Mouse (Mus musculus) heart, embryonic 13.5 days (tissue): Measurements from ENCODE around the gene Grpel1. TPM values are rescaled to one million over a fixed set of nuclear protein-coding genes. Genes with fewer than 3 reads are reported as not detected.

Experiments
- ATAC-seq: fragments of 200-750 bp; cut with Nextera tagmentation; 2 replicates; pipeline ENCODE4 v1.8.0; 2017; ENCODE audit warnings: moderate TSS enrichment; ENCODE audit not compliant: insufficient number of reproducible peaks, low FRiP score, low TSS enrichment; ENCODE audit errors: extremely low read depth
- H3K27ac ChIP-seq: fragments of 300-500 bp; sonication (generic); replicated peaks from 2 replicates; pipeline ENCODE4 v1.5.1; 2015; ENCODE audit warnings: moderate library complexity, mild to moderate bottlenecking, inconsistent platforms
- H3K27me3 ChIP-seq: fragments of 300-500 bp; sonication (generic); replicated peaks from 2 replicates; pipeline ENCODE4 v1.6.1; 2015; ENCODE audit warnings: mild to moderate bottlenecking, inconsistent platforms
- H3K36me3 ChIP-seq: fragments of 300-500 bp; sonication (generic); 2 replicates; pipeline ENCODE4 v1.6.1; 2015; ENCODE audit warnings: mild to moderate bottlenecking, inconsistent platforms
- H3K4me1 ChIP-seq: fragments of 300-500 bp; sonication (generic); 2 replicates; pipeline ENCODE4 v1.6.1; 2015; ENCODE audit warnings: inconsistent platforms
- H3K4me2 ChIP-seq: fragments of 300-500 bp; sonication (generic); 2 replicates; pipeline ENCODE4 v1.6.1; 2015; ENCODE audit warnings: inconsistent platforms, mild to moderate bottlenecking, moderate library complexity
- H3K4me3 ChIP-seq: fragments of 300-500 bp; sonication (generic); 2 replicates; pipeline ENCODE4 v1.5.1; 2015; ENCODE audit warnings: moderate library complexity, mild to moderate bottlenecking, inconsistent platforms
- H3K9ac ChIP-seq: fragments of 300-500 bp; sonication (generic); 2 replicates; pipeline ENCODE4 v1.6.1; 2015; ENCODE audit warnings: inconsistent platforms, mild to moderate bottlenecking, moderate library complexity
- H3K9me3 ChIP-seq: fragments of 300-500 bp; sonication (generic); 2 replicates; pipeline ENCODE4 v1.6.1; 2016; ENCODE audit warnings: inconsistent platforms
- WGBS: fragments of 180-500 bp; shearing (Covaris S2); methylation state at CpG from one replicate; pipeline ENCODE4 v1.1.7; 2015; ENCODE audit warnings: mixed read lengths; 5-methylcytosine and 5-hydroxymethylcytosine counted together
- polyA plus RNA-seq: library from polyadenylated mRNA; unstranded; fragments of >200 nt; fragmentation: Nextera tagmentation; extraction: Ambion mirVana; gene quantifications from 2 replicates; pipeline ENCODE4 v1.2.1, GENCODE M21; 2015

Gene Grpel1
- polyA plus RNA-seq, 1 experiment from 2014 or later: 52.9 TPM

DNA sequence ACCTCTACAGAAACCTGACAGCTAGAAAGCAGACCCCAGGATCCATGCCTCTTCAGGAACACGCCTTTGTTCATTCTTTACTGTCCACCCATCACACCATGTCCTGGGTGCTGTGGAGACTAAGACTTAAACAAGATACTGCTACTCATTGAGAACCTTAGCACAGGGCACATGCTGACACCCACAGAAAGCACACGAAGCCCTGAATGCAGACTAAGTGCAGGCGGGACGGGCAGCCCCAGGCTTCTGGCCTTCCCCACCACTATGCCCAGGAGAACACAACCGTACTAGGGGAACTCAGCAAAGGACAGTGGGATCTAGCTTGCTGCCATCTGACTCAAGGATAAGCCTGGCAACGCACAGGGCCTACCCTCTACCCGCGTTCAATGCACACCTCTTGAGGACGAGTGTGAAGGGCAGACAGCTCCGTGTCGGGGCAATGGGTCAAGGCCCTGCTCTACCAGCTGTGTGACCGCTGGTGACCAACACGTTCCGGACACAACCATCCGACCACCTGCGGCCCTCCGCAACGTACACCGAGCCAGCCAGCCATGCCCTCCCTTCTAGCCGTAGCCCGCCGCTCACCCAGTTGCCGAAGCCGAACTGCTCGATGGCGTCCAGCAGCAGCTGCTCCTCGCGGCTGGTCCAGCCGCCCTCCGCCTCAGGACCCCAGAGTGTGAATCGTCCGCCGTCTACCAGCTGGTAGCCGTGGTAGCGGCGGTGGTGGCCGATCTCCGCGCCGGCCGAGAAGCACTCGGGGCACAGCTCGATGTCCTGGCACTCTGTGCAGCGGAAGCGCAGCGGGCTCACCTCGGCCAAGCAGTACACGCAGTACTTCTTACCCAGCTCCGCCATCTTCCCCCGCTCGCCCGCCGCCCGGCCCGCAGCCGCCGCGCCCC, 18.7 kb downstream of the Grpel1 start:
- H3K4me2 ChIP-seq: peak overlapping the region; percentile 97
- peak overlapping the region; percentile 93 for H3K4me3 ChIP-seq
- peak overlapping the region; percentile 83 for H3K27ac ChIP-seq
- H3K4me1 ChIP-seq: peaks cover 50% of the 10 kb centered on the region
- H3K9ac ChIP-seq: peak overlapping the region; percentile 98
- H3K36me3 ChIP-seq: peaks cover 14% of the 10 kb centered on the region
- WGBS: 2% methylated on average over 47 of the region's 58 CpGs
- peaks cover 30% of the 10 kb centered on the region for H3K27me3 ChIP-seq
- ATAC-seq: no peak
- no peaks in the 10 kb centered on the region for H3K9me3 ChIP-seq

DNA sequence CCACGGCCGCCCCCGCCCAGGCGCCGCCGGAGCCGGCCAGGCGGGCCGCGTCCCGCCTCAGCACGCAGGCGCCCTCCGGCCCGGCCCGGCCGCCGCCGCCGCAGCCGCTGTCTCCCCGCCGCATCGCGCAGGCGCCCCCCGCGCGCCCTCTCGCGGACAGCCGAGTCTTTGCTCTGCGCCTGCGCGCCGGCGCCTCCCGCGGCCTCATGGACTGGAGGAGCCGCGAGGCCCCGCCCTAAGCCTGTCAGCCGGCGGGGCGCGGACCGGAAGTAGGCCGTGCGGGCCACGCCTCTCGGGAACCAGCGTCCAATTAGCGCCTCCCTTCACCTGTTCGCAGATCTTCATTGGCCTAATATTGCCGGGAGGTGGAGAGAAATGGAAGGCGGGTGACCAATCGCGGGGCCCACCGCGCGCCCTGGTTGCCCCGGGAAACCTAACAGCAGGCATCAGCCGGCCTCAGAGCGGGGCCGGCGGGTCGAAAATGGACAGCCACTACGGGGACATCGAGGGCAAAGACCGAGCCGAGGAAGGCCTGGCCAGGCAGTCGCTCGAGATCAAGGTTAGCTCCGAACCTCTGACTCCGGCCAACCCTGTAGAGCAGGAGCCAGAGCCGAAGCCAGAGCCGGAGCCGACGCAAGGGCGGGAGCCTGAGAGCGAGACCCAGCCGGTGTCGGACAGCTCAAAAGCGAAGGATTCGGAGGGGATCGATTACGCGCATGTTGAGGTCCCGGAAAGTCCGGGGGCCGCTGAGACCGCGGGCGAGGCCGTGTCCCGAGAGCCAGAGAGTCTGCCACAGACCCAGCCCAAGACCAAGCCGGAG, 19.6 kb downstream of the Grpel1 start, which contains the start of the genes Tada2b and Ccdc96:
Gene Tada2b (minus strand): TSS at position 115 of the 820 bp plus-strand sequence.
Gene Ccdc96 (plus strand): TSS at position 418 of the 820 bp plus-strand sequence.
- ATAC-seq: peak; percentile 98
- Histone ChIP-seq H3K4me2 (peak within 1 kb of the TSS; percentile 97), H3K4me1 (peaks cover 44% of the 10 kb centered on the region), H3K4me3 (peak within 1 kb of the TSS; percentile 93), H3K36me3 (peaks cover 14% of the 10 kb centered on the region), H3K9ac (peak within 1 kb of the TSS; percentile 98), H3K27me3 (peaks cover 30% of the 10 kb centered on the region), H3K9me3 (no peaks in the 10 kb centered on the region), H3K27ac (peak within 1 kb of the TSS; percentile 83)
- under 1% methylated on average over 96 of the region's 97 CpGs for WGBS

GRCm38 (mm10) chr5:36485306-36485705, 20.5 kb downstream of the Grpel1 start:
- H3K27me3 ChIP-seq: peaks cover 30% of the 10 kb centered on the region
- H3K36me3 ChIP-seq: peaks cover 14% of the 10 kb centered on the region
- H3K4me3 ChIP-seq: peak overlapping the region; percentile 93

GRCm38 (mm10) chr5:36489225-36489624, 24.4 kb downstream of the Grpel1 start:
- H3K27ac ChIP-seq: no peak overlapping the region
- 40% methylated on average over 2 of the region's 2 CpGs for WGBS
- H3K9me3 ChIP-seq: no peaks in the 10 kb centered on the region
- peaks cover 36% of the 10 kb centered on the region for H3K36me3 ChIP-seq
- ATAC-seq: no peak
- peaks cover 30% of the 10 kb centered on the region for H3K27me3 ChIP-seq
- no peak overlapping the region for H3K4me2 ChIP-seq
- peaks cover 12% of the 10 kb centered on the region for H3K4me1 ChIP-seq
- no peak overlapping the region for H3K4me3 ChIP-seq
- H3K9ac ChIP-seq: no peak overlapping the region

More at GRCm38 (mm10) chr5:36485306-36485705, 20.5 kb downstream of the Grpel1 start:
- ATAC-seq: no peak
- H3K4me2 ChIP-seq: peak overlapping the region; percentile 97
- no peaks in the 10 kb centered on the region for H3K9me3 ChIP-seq
- H3K9ac ChIP-seq: peak overlapping the region; percentile 79
- H3K27ac ChIP-seq: no peak overlapping the region
- WGBS: 29% methylated on average over 19 of the region's 19 CpGs
- peaks cover 35% of the 10 kb centered on the region for H3K4me1 ChIP-seq

GRCm38 (mm10) chr5:36493919-36494318, 29.1 kb downstream of the Grpel1 start:
- H3K4me3 ChIP-seq: no peak overlapping the region
- H3K4me1 ChIP-seq: no peaks in the 10 kb centered on the region
- no peak for ATAC-seq
- H3K4me2 ChIP-seq: no peak overlapping the region
- WGBS: 83% methylated on average over 6 of the region's 6 CpGs
- no peak overlapping the region for H3K27ac ChIP-seq
- H3K9ac ChIP-seq: no peak overlapping the region
- no peaks in the 10 kb centered on the region for H3K27me3 ChIP-seq
- H3K9me3 ChIP-seq: no peaks in the 10 kb centered on the region
- peaks cover 69% of the 10 kb centered on the region for H3K36me3 ChIP-seq

DNA sequence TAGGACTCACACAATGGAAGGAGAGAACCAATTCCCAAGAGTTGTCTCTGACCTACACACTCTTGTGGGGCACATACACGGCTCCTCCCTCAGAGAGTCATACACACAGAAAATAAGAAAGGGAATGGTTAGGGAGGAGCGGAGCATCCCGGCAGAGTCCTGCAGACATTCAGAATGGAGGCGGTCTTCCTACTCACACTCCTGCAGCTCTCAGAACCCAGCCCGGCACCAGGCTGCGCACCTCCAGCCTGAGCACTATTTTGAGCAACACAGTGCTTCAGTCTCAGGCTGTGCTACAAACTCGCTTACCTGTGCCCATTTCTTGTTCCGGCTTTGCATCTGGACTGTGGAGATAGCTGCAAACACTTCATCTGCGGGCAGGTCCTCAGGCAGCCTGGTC, 29.9 kb downstream of the Grpel1 start:
- Histone ChIP-seq H3K27ac (no peak overlapping the region), H3K36me3 (peaks cover 74% of the 10 kb centered on the region), H3K9me3 (no peaks in the 10 kb centered on the region), H3K9ac (no peak overlapping the region), H3K4me3 (no peak overlapping the region), H3K27me3 (no peaks in the 10 kb centered on the region), H3K4me1 (no peaks in the 10 kb centered on the region), H3K4me2 (no peak overlapping the region)
- ATAC-seq: no peak
- WGBS: 91% methylated on average over 9 of the region's 9 CpGs

DNA sequence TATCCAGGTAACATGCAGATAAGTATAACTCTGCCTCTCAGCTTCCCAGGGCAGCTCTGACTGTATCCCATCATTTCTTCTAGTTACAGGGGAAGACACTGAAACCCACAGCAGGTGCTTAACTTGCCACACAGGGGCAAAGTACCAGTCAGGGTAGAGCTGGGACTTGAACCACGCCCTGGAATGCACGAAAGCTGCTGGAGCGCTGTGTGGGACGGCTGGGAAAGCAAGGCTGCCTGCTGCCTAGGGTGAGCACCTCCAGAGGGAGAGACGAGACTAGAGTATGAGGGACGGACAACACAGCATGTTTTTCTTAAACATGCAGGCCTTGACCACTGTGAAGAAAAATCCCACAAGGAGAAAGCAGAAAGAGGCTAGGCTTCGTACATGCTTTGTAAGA, 40.4 kb downstream of the Grpel1 start:
- 86% methylated on average over 7 of the region's 7 CpGs for WGBS
- H3K4me2 ChIP-seq: no peak overlapping the region
- peaks cover 86% of the 10 kb centered on the region for H3K36me3 ChIP-seq
- H3K27ac ChIP-seq: no peak overlapping the region
- H3K9ac ChIP-seq: no peak overlapping the region
- no peak for ATAC-seq
- H3K9me3 ChIP-seq: no peaks in the 10 kb centered on the region
- no peak overlapping the region for H3K4me3 ChIP-seq
- H3K4me1 ChIP-seq: no peaks in the 10 kb centered on the region
- H3K27me3 ChIP-seq: no peaks in the 10 kb centered on the region

DNA sequence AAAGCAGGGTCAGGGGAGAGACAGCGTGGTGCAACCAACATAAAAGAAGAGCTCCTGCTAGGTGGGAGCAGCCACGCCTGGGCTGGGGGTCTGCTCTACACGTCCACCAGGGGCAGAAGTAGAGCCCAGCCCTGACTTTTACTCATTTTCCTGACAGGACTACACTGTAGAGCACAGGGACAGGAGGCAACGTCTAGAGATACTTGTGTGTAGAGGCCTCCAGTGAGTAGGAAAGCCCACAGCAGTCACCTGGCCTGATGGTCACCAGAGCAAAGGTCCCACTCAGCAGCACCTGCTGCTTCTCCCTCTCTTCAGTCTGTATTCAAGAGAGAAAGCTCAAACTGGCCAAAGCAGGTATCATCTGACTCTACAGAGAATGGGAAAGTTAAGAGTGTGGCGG, 40.8 kb downstream of the Grpel1 start:
- H3K4me1 ChIP-seq: no peaks in the 10 kb centered on the region
- H3K4me3 ChIP-seq: no peak overlapping the region
- no peak overlapping the region for H3K27ac ChIP-seq
- H3K9me3 ChIP-seq: no peaks in the 10 kb centered on the region
- WGBS: 74% methylated on average over 5 of the region's 5 CpGs
- no peak for ATAC-seq
- peaks cover 86% of the 10 kb centered on the region for H3K36me3 ChIP-seq
- no peak overlapping the region for H3K9ac ChIP-seq
- H3K27me3 ChIP-seq: no peaks in the 10 kb centered on the region
- no peak overlapping the region for H3K4me2 ChIP-seq

DNA sequence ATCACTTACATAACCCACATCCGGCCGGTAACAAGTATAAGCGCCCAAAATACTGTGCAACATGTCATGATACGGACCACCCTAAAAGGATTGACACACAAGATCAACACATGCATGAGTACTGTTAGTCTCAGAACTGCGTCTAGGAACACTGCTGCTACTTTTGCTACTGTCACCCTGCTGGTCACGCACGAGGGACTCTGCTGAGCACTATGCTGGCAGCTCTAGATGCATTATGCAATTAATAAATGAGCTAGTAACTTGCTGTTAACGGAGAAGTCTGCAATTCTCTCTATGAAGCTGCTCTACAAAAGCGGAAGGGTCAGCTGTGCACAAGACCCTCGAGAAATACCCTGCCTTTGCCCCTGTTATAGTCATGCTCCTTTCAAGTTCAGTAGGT, 43.6 kb downstream of the Grpel1 start:
- no peaks in the 10 kb centered on the region for H3K27me3 ChIP-seq
- H3K9me3 ChIP-seq: no peaks in the 10 kb centered on the region
- ATAC-seq: no peak
- H3K27ac ChIP-seq: no peak overlapping the region
- WGBS: 91% methylated on average over 10 of the region's 10 CpGs
- no peak overlapping the region for H3K4me2 ChIP-seq
- no peaks in the 10 kb centered on the region for H3K4me1 ChIP-seq
- H3K4me3 ChIP-seq: no peak overlapping the region
- H3K9ac ChIP-seq: no peak overlapping the region
- H3K36me3 ChIP-seq: peaks cover 92% of the 10 kb centered on the region

GRCm38 (mm10) chr5:36510956-36511355, 46.2 kb downstream of the Grpel1 start:
- H3K36me3 ChIP-seq: peaks cover 88% of the 10 kb centered on the region
- no peak overlapping the region for H3K4me3 ChIP-seq
- H3K4me2 ChIP-seq: no peak overlapping the region
- no peak overlapping the region for H3K9ac ChIP-seq
- no peaks in the 10 kb centered on the region for H3K9me3 ChIP-seq
- H3K4me1 ChIP-seq: peaks cover 5% of the 10 kb centered on the region
- 88% methylated on average over 2 of the region's 2 CpGs for WGBS
- no peak overlapping the region for H3K27ac ChIP-seq
- no peak for ATAC-seq
- no peaks in the 10 kb centered on the region for H3K27me3 ChIP-seq

DNA sequence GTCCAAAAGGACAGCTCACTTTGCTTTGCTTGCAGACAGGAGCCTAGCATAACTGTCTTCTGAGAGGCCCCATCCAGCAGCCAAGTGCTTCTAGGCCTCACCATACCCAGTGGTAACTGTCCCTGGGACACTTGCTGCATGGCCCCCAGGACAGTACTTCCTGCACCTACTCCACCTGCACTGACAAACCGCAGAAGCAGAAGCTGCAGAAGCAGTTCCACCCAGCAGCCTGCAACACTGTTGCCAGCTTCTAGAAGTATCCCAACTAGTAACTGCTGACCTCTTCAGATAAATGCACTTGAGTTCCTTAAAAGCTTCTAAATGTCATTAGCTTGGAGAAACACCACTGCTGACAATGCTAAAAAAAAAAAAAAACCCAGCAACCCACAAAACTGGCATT, 50.3 kb downstream of the Grpel1 start:
- H3K4me3 ChIP-seq: no peak overlapping the region
- H3K4me1 ChIP-seq: peaks cover 5% of the 10 kb centered on the region
- no peak for ATAC-seq
- no peak overlapping the region for H3K27ac ChIP-seq
- H3K36me3 ChIP-seq: peaks cover 95% of the 10 kb centered on the region
- H3K9ac ChIP-seq: no peak overlapping the region
- no peak overlapping the region for H3K4me2 ChIP-seq
- H3K9me3 ChIP-seq: no peaks in the 10 kb centered on the region
- WGBS: 81% methylated on average over 1 of the region's 1 CpGs
- no peaks in the 10 kb centered on the region for H3K27me3 ChIP-seq
